Mouse (Mus musculus) neural tube, embryonic 12.5 days (tissue): Measurements from ENCODE around the gene Robo2. TPM values are rescaled to one million over a fixed set of nuclear protein-coding genes. Genes with fewer than 3 reads are reported as not detected.
"Not testable (repeated sequence)": the region's sequence is repeated elsewhere in the genome, so short reads cannot be mapped to it uniquely, and the experiment has no call there.

ENCODE experiments used
- ATAC-seq: fragments of 200-750 bp; cut with Nextera tagmentation; 2 replicates; pipeline ENCODE4 v1.8.0; 2017; ENCODE audit warnings: low read depth, mild to moderate bottlenecking, moderate TSS enrichment, moderate library complexity; ENCODE audit not compliant: low FRiP score
- H3K27ac ChIP-seq: fragments of 300-500 bp; sonication (generic); 2 replicates; pipeline ENCODE4 v1.5.1; 2016
- H3K27me3 ChIP-seq: fragments of 300-500 bp; sonication (generic); replicated peaks from 2 replicates; pipeline ENCODE4 v1.6.1; 2016; ENCODE audit warnings: mild to moderate bottlenecking
- H3K36me3 ChIP-seq: fragments of 300-500 bp; sonication (generic); 2 replicates; pipeline ENCODE4 v1.6.1; 2016; ENCODE audit warnings: mild to moderate bottlenecking
- H3K4me1 ChIP-seq: fragments of 300-500 bp; sonication (generic); 2 replicates; pipeline ENCODE4 v1.6.1; 2016
- H3K4me2 ChIP-seq: fragments of 300-500 bp; sonication (generic); replicated peaks from 2 replicates; pipeline ENCODE4 v1.6.1; 2016; ENCODE audit warnings: mild to moderate bottlenecking
- H3K4me3 ChIP-seq: fragments of 300-500 bp; sonication (generic); 2 replicates; pipeline ENCODE4 v1.5.1; 2016
- H3K9ac ChIP-seq: fragments of 300-500 bp; sonication (generic); 2 replicates; pipeline ENCODE4 v1.6.1; 2016; ENCODE audit warnings: mild to moderate bottlenecking
- H3K9me3 ChIP-seq: fragments of 300-500 bp; sonication (generic); 2 replicates; pipeline ENCODE4 v1.6.1; 2016; ENCODE audit warnings: mild to moderate bottlenecking
- WGBS: fragments of 180-500 bp; shearing (Covaris S2); methylation state at CpG from one replicate; pipeline ENCODE4 v1.1.7; 2016; 5-methylcytosine and 5-hydroxymethylcytosine counted together
- polyA plus RNA-seq: library from polyadenylated mRNA; unstranded; fragments of >200 nt; fragmentation: Nextera tagmentation; extraction: Ambion mirVana; gene quantifications from 2 replicates; pipeline ENCODE4 v1.2.1, GENCODE M21; 2016

The Robo2 gene
- polyA plus RNA-seq, 1 experiment from 2014 or later, result 64.0 TPM

DNA sequence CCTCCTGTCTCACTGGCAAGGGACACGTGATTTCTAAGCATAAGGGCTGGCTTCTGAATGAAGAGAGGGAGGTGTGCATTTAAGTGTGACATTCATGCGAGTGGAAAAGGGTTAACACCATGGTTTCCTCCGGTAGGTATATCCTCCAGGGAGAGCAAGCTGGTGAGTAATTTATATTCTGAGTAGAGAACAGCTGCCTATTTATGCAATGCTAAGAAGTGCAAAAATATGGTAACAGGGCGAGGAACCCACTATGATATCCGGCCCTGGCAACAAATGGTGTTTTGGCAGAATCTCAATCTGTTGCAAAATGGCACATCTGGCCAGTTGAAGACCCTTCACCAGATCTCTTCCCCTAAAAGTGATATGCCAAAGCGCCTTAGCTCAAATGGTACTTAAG lies 362.6 kb downstream of the Robo2 start:
- no peak overlapping the region for H3K9ac ChIP-seq
- H3K4me3 ChIP-seq, result no peak overlapping the region
- no peaks in the 10 kb centered on the region for H3K27me3 ChIP-seq
- WGBS, result 68% methylated on average over 6 of the region's 6 CpGs
- ATAC-seq, result no peak
- no peak overlapping the region for H3K4me2 ChIP-seq
- H3K36me3 ChIP-seq, result no peaks in the 10 kb centered on the region
- no peaks in the 10 kb centered on the region for H3K9me3 ChIP-seq
- H3K27ac ChIP-seq, result no peak overlapping the region
- H3K4me1 ChIP-seq, result no peaks in the 10 kb centered on the region

DNA sequence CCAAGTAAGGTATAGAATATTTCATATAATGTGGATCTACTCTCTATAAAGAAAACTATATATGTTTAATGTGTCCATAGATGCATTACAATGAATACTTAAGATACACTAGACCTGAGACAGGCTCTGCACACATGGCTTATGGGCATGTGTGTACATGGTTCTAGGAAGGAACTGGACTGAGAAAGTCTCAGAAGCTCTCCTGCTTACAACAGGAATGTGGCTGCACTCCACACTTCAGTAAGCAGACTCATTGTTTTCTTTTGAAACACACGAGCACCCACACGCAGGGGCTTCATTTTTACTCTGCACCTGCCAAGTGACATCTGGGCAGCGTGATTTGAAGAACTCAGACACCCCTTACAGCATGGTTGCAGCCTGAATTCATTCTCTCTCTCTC lies 364.4 kb downstream of the Robo2 start:
- ATAC-seq, result no peak
- H3K4me2 ChIP-seq, result no peak overlapping the region
- H3K36me3 ChIP-seq, result no peaks in the 10 kb centered on the region
- no peak overlapping the region for H3K4me3 ChIP-seq
- H3K9ac ChIP-seq, result no peak overlapping the region
- WGBS, result 45% methylated on average over 3 of the region's 3 CpGs
- H3K27ac ChIP-seq, result no peak overlapping the region
- no peaks in the 10 kb centered on the region for H3K4me1 ChIP-seq
- no peaks in the 10 kb centered on the region for H3K27me3 ChIP-seq
- H3K9me3 ChIP-seq, result no peaks in the 10 kb centered on the region

DNA sequence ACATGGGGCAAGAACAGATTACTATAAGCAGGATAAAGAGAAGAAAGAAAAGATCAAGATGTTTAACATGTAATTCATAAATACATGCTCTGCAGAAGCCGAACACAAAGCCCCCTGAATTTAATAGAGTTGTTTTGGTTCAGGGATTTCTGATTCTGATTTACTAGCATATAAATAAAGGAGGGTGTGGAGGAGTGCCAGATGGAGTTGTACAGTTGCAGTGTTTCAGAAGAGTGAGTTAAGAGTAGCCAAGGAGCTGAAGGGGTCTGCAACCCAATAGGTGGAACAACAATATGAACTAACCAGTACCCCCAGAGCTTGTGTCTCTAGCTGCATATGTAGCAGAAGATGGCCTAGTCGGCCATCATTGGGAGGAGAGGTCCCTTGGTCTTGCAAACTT lies 370.8 kb downstream of the Robo2 start:
- H3K4me1 ChIP-seq, H3K27ac ChIP-seq, H3K36me3 ChIP-seq, ATAC-seq, H3K9me3 ChIP-seq, H3K4me2 ChIP-seq, H3K4me3 ChIP-seq, H3K9ac ChIP-seq, H3K27me3 ChIP-seq: not testable (repeated sequence)
- 82% methylated on average over 2 of the region's 2 CpGs for WGBS

DNA sequence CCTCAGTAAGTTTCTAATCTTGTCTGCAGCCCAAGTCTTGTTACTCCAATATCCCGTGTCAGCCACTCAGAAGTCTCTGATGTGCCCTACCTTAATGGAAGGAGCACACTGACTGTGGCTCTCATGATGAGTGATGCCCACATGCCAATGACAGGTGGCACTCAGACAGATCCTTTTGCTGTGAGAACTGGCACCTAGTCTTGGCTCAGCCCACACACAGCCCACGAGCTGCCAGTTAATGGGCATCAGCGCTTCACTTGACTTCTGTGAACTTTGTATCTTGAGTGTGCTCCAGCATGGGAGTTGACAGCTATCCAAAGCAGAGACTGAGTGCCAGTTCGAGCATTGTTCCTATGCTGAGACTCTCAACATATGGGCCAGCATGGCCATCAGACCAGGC lies 383.8 kb downstream of the Robo2 start:
- no peaks in the 10 kb centered on the region for H3K9me3 ChIP-seq
- no peak overlapping the region for H3K4me3 ChIP-seq
- H3K27ac ChIP-seq, result no peak overlapping the region
- H3K4me1 ChIP-seq, result no peaks in the 10 kb centered on the region
- H3K9ac ChIP-seq, result no peak overlapping the region
- ATAC-seq, result no peak
- no peaks in the 10 kb centered on the region for H3K27me3 ChIP-seq
- no peaks in the 10 kb centered on the region for H3K36me3 ChIP-seq
- H3K4me2 ChIP-seq, result no peak overlapping the region
- 87% methylated on average over 4 of the region's 4 CpGs for WGBS

- H3K27ac ChIP-seq, result no peak overlapping the region
These were observed 389.2 kb downstream of the Robo2 start for GRCm38 (mm10) chr16:74022281-74022978.

DNA sequence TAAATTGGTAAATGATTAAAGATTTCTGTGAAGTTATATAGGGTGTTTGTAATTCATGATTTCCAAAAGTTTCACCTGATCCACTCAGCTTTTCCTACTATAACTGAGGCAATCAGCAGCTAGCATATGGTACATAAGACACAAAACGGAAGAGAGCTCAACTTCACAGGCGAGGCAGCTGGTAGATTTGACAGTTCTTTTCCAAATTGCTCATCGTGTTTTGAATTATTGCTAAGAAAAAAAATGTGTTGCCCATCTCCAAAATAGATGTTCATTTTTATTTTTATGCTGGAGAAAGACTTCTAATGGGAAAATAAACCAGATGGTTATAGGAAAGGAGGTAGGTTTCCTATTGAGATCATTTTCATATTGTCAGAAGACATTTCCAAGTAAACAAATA lies 405.9 kb downstream of the Robo2 start:
- Histone ChIP-seq H3K9me3 (no peaks in the 10 kb centered on the region), H3K4me3 (no peak overlapping the region), H3K27me3 (no peaks in the 10 kb centered on the region), H3K36me3 (no peaks in the 10 kb centered on the region), H3K9ac (no peak overlapping the region), H3K4me2 (no peak overlapping the region), H3K27ac (no peak overlapping the region), H3K4me1 (no peaks in the 10 kb centered on the region)
- 84% methylated on average over 3 of the region's 3 CpGs for WGBS
- no peak for ATAC-seq

More at GRCm38 (mm10) chr16:74022281-74022978, 389.2 kb downstream of the Robo2 start:
- Histone ChIP-seq H3K27me3 (no peaks in the 10 kb centered on the region), H3K4me3 (no peak overlapping the region), H3K36me3 (no peaks in the 10 kb centered on the region), H3K9me3 (no peaks in the 10 kb centered on the region), H3K4me1 (no peaks in the 10 kb centered on the region), H3K4me2 (no peak overlapping the region), H3K9ac (no peak overlapping the region)
- ATAC-seq, result no peak
- WGBS, result 48% methylated on average over 1 of the region's 1 CpGs

GRCm38 (mm10) chr16:74001331-74001730 lies 410.3 kb downstream of the Robo2 start:
- no peak for ATAC-seq
- Histone ChIP-seq H3K27ac (no peak overlapping the region), H3K9ac (no peak overlapping the region), H3K4me2 (no peak overlapping the region), H3K27me3 (no peaks in the 10 kb centered on the region), H3K36me3 (no peaks in the 10 kb centered on the region), H3K9me3 (no peaks in the 10 kb centered on the region), H3K4me3 (no peak overlapping the region), H3K4me1 (no peaks in the 10 kb centered on the region)
- WGBS, result 63% methylated on average over 2 of the region's 2 CpGs

DNA sequence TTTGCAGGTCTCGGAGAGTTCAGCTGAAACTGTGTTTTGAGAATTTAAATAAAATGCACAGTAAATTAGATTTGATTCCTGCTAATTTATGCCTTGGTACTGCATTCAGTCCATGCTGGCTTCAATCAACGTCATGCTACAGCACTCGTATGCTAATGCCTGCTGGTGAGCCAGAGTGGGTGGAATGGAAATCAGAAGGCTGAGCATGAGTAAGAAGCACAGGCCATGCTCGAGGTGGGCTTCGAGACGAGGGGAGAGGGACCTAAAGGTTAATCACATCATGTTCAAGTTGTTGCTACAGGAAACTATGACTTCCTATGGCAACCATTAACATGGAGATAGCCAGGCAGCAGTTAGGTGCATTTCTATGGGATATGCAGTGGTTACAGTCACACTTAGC lies 420.4 kb downstream of the Robo2 start:
- ATAC-seq, result no peak
- Histone ChIP-seq H3K4me1 (no peaks in the 10 kb centered on the region), H3K27me3 (no peaks in the 10 kb centered on the region), H3K9me3 (no peaks in the 10 kb centered on the region), H3K4me2 (no peak overlapping the region), H3K9ac (no peak overlapping the region), H3K36me3 (no peaks in the 10 kb centered on the region), H3K4me3 (no peak overlapping the region), H3K27ac (no peak overlapping the region)
- 57% methylated on average over 6 of the region's 6 CpGs for WGBS

- H3K9ac ChIP-seq, result no peak overlapping the region
- H3K36me3 ChIP-seq, result no peaks in the 10 kb centered on the region
- no peak overlapping the region for H3K4me3 ChIP-seq
- no peak overlapping the region for H3K4me2 ChIP-seq
- no peak overlapping the region for H3K27ac ChIP-seq
- ATAC-seq, result no peak
- no peaks in the 10 kb centered on the region for H3K27me3 ChIP-seq
- no peaks in the 10 kb centered on the region for H3K4me1 ChIP-seq
- no peaks in the 10 kb centered on the region for H3K9me3 ChIP-seq
- 74% methylated on average over 7 of the region's 7 CpGs for WGBS
These were observed 442.1 kb downstream of the Robo2 start for GRCm38 (mm10) chr16:73969573-73969972.

- H3K27me3 ChIP-seq, result no peaks in the 10 kb centered on the region
- 76% methylated on average over 5 of the region's 5 CpGs for WGBS
- ATAC-seq, result no peak
- H3K4me1 ChIP-seq, result no peaks in the 10 kb centered on the region
- no peaks in the 10 kb centered on the region for H3K36me3 ChIP-seq
- H3K4me2 ChIP-seq, result no peak overlapping the region
- no peaks in the 10 kb centered on the region for H3K9me3 ChIP-seq
- H3K9ac ChIP-seq, result no peak overlapping the region
- no peak overlapping the region for H3K4me3 ChIP-seq
- no peak overlapping the region for H3K27ac ChIP-seq
These were observed 447.2 kb downstream of the Robo2 start for GRCm38 (mm10) chr16:73964366-73964926.

DNA sequence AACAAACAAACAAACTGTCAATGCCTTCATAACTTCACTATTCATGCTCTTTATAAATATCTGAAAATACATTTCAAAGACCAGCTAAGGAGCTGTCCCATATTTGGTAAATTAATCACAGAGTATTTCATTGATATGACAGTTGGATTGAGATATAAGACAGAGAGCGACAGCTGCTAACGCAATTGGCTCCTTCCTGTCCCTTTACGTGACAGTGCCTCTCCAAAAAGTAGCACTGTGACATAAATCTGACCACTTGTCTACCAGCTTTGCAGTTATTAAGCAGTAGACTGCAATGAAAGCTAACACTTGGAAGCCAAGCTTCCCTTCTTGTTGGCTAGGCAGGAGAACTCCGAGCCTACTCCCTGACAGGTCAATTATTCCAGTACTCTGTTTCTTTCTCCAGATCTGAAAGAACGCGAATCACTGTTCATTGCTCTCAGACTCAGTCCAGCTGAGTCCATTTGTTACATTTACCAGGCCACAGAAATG lies 452.1 kb downstream of the Robo2 start:
- no peaks in the 10 kb centered on the region for H3K4me1 ChIP-seq
- H3K27me3 ChIP-seq, result no peaks in the 10 kb centered on the region
- no peaks in the 10 kb centered on the region for H3K9me3 ChIP-seq
- H3K9ac ChIP-seq, result no peak overlapping the region
- no peak overlapping the region for H3K27ac ChIP-seq
- WGBS, result 77% methylated on average over 6 of the region's 6 CpGs
- no peak overlapping the region for H3K4me2 ChIP-seq
- no peaks in the 10 kb centered on the region for H3K36me3 ChIP-seq
- no peak overlapping the region for H3K4me3 ChIP-seq
- no peak for ATAC-seq

- Histone ChIP-seq H3K4me3 (no peak overlapping the region), H3K36me3 (no peaks in the 10 kb centered on the region), H3K27me3 (no peaks in the 10 kb centered on the region), H3K9ac (no peak overlapping the region), H3K9me3 (no peaks in the 10 kb centered on the region), H3K4me2 (no peak overlapping the region), H3K27ac (no peak overlapping the region), H3K4me1 (no peaks in the 10 kb centered on the region)
- no peak for ATAC-seq
- 78% methylated on average over 1 of the region's 1 CpGs for WGBS
These were observed 453.1 kb downstream of the Robo2 start for GRCm38 (mm10) chr16:73958524-73958846.
